Mouse (Mus musculus) liver, embryonic 13.5 days (tissue): ENCODE measurements around the gene Dhcr7. TPM values are rescaled to one million over a fixed set of nuclear protein-coding genes. Genes with fewer than 3 reads are reported as not detected.

Experiments used
- ATAC-seq: fragments of 200-750 bp; cut with Nextera tagmentation; 2 replicates; pipeline ENCODE4 v1.8.0; 2017; ENCODE audit warnings: low read depth, mild to moderate bottlenecking, moderate number of reproducible peaks, moderate library complexity
- DNase-seq: peaks from one replicate; pipeline ENCODE4 v3.0.0; 2022
- H3K27ac ChIP-seq: fragments of 300-500 bp; sonication (generic); 2 replicates; pipeline ENCODE4 v1.5.1; 2015; ENCODE audit warnings: moderate library complexity, mild to moderate bottlenecking, inconsistent platforms
- H3K27me3 ChIP-seq: fragments of 300-500 bp; sonication (generic); 2 replicates; pipeline ENCODE4 v1.6.1; 2015; ENCODE audit warnings: mild to moderate bottlenecking, inconsistent platforms
- H3K36me3 ChIP-seq: fragments of 300-500 bp; sonication (generic); 2 replicates; pipeline ENCODE4 v1.6.1; 2015; ENCODE audit warnings: mild to moderate bottlenecking, inconsistent platforms
- H3K4me1 ChIP-seq: fragments of 300-500 bp; sonication (generic); replicated peaks from 2 replicates; pipeline ENCODE4 v1.6.1; 2015; ENCODE audit warnings: inconsistent platforms
- H3K4me2 ChIP-seq: fragments of 300-500 bp; sonication (generic); 2 replicates; pipeline ENCODE4 v1.6.1; 2015; ENCODE audit warnings: inconsistent platforms, mild to moderate bottlenecking, moderate library complexity
- H3K4me3 ChIP-seq: fragments of 300-500 bp; sonication (generic); replicated peaks from 2 replicates; pipeline ENCODE4 v1.5.1; 2015; ENCODE audit warnings: mild to moderate bottlenecking, inconsistent platforms
- H3K9ac ChIP-seq: fragments of 300-500 bp; sonication (generic); 2 replicates; pipeline ENCODE4 v1.6.1; 2015; ENCODE audit warnings: mild to moderate bottlenecking, inconsistent platforms
- H3K9me3 ChIP-seq: fragments of 300-500 bp; sonication (generic); replicated peaks from 2 replicates; pipeline ENCODE4 v1.6.1; 2016; ENCODE audit warnings: inconsistent platforms
- WGBS: fragments of 180-500 bp; shearing (Covaris S2); methylation state at CpG from one replicate; pipeline ENCODE4 v1.1.7; 2015; ENCODE audit not compliant: insufficient replicate concordance; 5-methylcytosine and 5-hydroxymethylcytosine counted together
- microRNA-seq: library from miRNA; unstranded; fragments of <30 nt; microRNA quantifications from one replicate; pipeline ENCODE4, GENCODE M21; 2016
- polyA plus RNA-seq: library from polyadenylated mRNA; unstranded; fragments of >200 nt; fragmentation: Nextera tagmentation; extraction: Ambion mirVana; gene quantifications from 2 replicates; pipeline ENCODE4 v1.2.1, GENCODE M21; 2015

Gene Dhcr7
- polyA plus RNA-seq, 1 experiment from 2014 or later, result 38.0 TPM

DNA sequence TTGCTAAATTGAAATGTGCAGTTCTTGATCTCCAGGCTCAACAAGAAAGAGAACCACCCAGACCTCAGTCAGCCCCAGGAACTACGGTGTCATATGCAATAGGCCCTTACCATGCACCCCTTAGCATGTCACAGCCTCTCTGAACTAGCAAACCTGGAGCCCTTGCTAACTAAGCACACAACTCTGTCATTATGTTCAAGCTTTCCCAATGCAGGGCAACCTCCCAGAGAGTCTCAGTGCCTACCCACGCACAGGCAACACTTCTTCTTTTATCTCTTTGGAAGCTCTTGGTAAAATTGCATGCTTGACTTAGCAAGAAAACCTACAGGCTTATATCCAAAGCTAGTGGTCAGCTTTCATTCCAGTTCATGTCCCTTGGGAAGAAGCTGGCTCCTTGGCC lies 68.2 kb downstream of the Dhcr7 start:
- no peaks in the 10 kb centered on the region for H3K27me3 ChIP-seq
- no peak overlapping the region for H3K4me3 ChIP-seq
- no peaks in the 10 kb centered on the region for H3K36me3 ChIP-seq
- WGBS, result 59% methylated on average over 2 of the region's 2 CpGs
- H3K9ac ChIP-seq, result no peak overlapping the region
- no peak for DNase-seq
- no peak for ATAC-seq
- no peak overlapping the region for H3K27ac ChIP-seq
- H3K4me2 ChIP-seq, result no peak overlapping the region
- H3K4me1 ChIP-seq, result no peaks in the 10 kb centered on the region
- H3K9me3 ChIP-seq, result no peaks in the 10 kb centered on the region

DNA sequence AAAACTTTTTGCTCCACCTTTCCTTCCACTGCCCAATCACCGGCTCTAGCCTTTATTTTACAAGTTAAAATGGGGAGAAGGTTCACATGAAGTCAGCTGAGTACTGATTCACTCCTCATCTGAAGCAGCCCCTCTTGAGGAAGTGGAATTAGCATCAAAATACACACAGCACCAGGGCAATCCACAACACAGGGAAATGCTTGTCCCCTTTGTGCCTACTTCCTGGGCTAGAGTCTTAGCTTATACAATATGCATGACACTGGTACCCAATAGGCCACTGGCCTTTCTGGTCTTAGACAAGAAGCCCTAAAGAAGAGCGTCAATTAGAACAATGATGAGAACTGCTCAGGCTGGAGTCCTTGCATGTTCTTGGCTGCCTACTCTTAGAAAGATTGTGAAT lies 69.4 kb downstream of the Dhcr7 start:
- WGBS, result 54% methylated on average over 2 of the region's 2 CpGs
- H3K9ac ChIP-seq, result no peak overlapping the region
- ATAC-seq (no peak), DNase-seq (no peak)
- H3K4me2 ChIP-seq, result no peak overlapping the region
- no peaks in the 10 kb centered on the region for H3K9me3 ChIP-seq
- H3K4me1 ChIP-seq, result no peaks in the 10 kb centered on the region
- H3K4me3 ChIP-seq, result no peak overlapping the region
- no peaks in the 10 kb centered on the region for H3K36me3 ChIP-seq
- H3K27me3 ChIP-seq, result no peaks in the 10 kb centered on the region
- no peak overlapping the region for H3K27ac ChIP-seq

Small RNA genes lying within 50 kb of the gene (microRNA-seq; reads per million reads assigned to microRNA genes)
- gene Gm22064, result not detected

Other genes with a start within 250 kb of the Dhcr7 start
- 64.3 and 69.3 TPM in 2 replicates for gene Cars, start 223.1 kb upstream of the Dhcr7 start, polyA plus RNA-seq
- gene Tnfrsf26, start 194.4 kb upstream of the Dhcr7 start, polyA plus RNA-seq, result 0.54 and 0.64 TPM in 2 replicates
- gene Tnfrsf22, start 173.5 kb upstream of the Dhcr7 start, polyA plus RNA-seq, result 1.0 and 1.2 TPM in 2 replicates
- gene Tnfrsf23, start 137.3 kb upstream of the Dhcr7 start, polyA plus RNA-seq, result 0.17 and 0.44 TPM in 2 replicates
- gene Osbpl5, start 66.2 kb upstream of the Dhcr7 start, polyA plus RNA-seq, result 2.4 and 2.8 TPM in 2 replicates
- gene Mrgprg, start 56.2 kb upstream of the Dhcr7 start, polyA plus RNA-seq, result not detected in 2 replicates
- gene Mrgpre, start 38.6 kb upstream of the Dhcr7 start, polyA plus RNA-seq, result 0.17 and 0.28 TPM in 2 replicates
- gene Nadsyn1, start 296 bp upstream of the Dhcr7 start, polyA plus RNA-seq, result 7.0 and 7.7 TPM in 2 replicates
- not detected in 2 replicates for gene Gm498, start 43.7 kb downstream of the Dhcr7 start, polyA plus RNA-seq
- gene Shank2, start 178.8 kb downstream of the Dhcr7 start, polyA plus RNA-seq, result 0.22 and 0.30 TPM in 2 replicates